Mouse (Mus musculus) mesoderm, embryonic 11.5 days (tissue): ENCODE measurements around the gene Hivep3.
A peak's percentile ranks its signal among the peaks of the same experiment; 100 is the strongest.

Experiments used
- DNase-seq: peaks from one replicate; pipeline ENCODE4 v3.0.0-alpha.2; 2012; ENCODE audit warnings: low read depth, low spot score

The Hivep3 gene

GRCm38 (mm10) chr4:120053026-120054005 lies 319.7 kb downstream of the Hivep3 start:
- no peak for DNase-seq

- no peak for DNase-seq
These were observed 320.6 kb downstream of the Hivep3 start for GRCm38 (mm10) chr4:120054145-120054544.

GRCm38 (mm10) chr4:120056451-120056850 lies 322.9 kb downstream of the Hivep3 start:
- no peak for DNase-seq

- no peak for DNase-seq
These were observed 323.9 kb downstream of the Hivep3 start for GRCm38 (mm10) chr4:120057529-120057928.

GRCm38 (mm10) chr4:120058157-120058556 lies 324.6 kb downstream of the Hivep3 start:
- no peak for DNase-seq

GRCm38 (mm10) chr4:120058794-120059193 lies 325.2 kb downstream of the Hivep3 start:
- DNase-seq = no peak

GRCm38 (mm10) chr4:120061727-120062126 lies 328.1 kb downstream of the Hivep3 start:
- no peak for DNase-seq

GRCm38 (mm10) chr4:120062198-120062597 lies 328.6 kb downstream of the Hivep3 start:
- DNase-seq = no peak

- DNase-seq = no peak
These were observed 329.2 kb downstream of the Hivep3 start for GRCm38 (mm10) chr4:120062754-120063153.

- no peak for DNase-seq
These were observed 330.0 kb downstream of the Hivep3 start for GRCm38 (mm10) chr4:120063353-120064124.

GRCm38 (mm10) chr4:120064696-120065095 lies 331.1 kb downstream of the Hivep3 start, which contains the start of gene AL607142.1:
TSS of gene AL607142.1 (plus strand) at chr4:120064996.
- no peak for DNase-seq

GRCm38 (mm10) chr4:120066841-120067591 lies 333.4 kb downstream of the Hivep3 start:
- DNase-seq = peak; percentile 50

- DNase-seq = no peak
These were observed 334.1 kb downstream of the Hivep3 start for GRCm38 (mm10) chr4:120067592-120068235.

- DNase-seq = no peak
These were observed 335.4 kb downstream of the Hivep3 start for GRCm38 (mm10) chr4:120068883-120069581.

- DNase-seq = no peak
These were observed 336.0 kb downstream of the Hivep3 start for GRCm38 (mm10) chr4:120069582-120069980.

GRCm38 (mm10) chr4:120071411-120071810 lies 337.8 kb downstream of the Hivep3 start:
- no peak for DNase-seq

GRCm38 (mm10) chr4:120071842-120072507 lies 338.4 kb downstream of the Hivep3 start:
- DNase-seq = no peak

- no peak for DNase-seq
These were observed 340.5 kb downstream of the Hivep3 start for GRCm38 (mm10) chr4:120074061-120074460.

- DNase-seq = no peak
These were observed 343.7 kb downstream of the Hivep3 start for GRCm38 (mm10) chr4:120077322-120077721.

GRCm38 (mm10) chr4:120082527-120082926 lies 348.9 kb downstream of the Hivep3 start:
- no peak for DNase-seq
